Mouse (Mus musculus) lung, embryonic 15.5 days (tissue): ENCODE measurements around the gene Gm47995. TPM values are rescaled to one million over a fixed set of nuclear protein-coding genes. Genes with fewer than 3 reads are reported as not detected.

Experiments used
- ATAC-seq: fragments of 200-750 bp; cut with Nextera tagmentation; 2 replicates; pipeline ENCODE4 v1.8.0; 2017; ENCODE audit warnings: moderate number of reproducible peaks, borderline replicate concordance; ENCODE audit not compliant: low FRiP score, low TSS enrichment; ENCODE audit errors: extremely low read depth
- H3K27ac ChIP-seq: fragments of 300-500 bp; sonication (generic); 2 replicates; pipeline ENCODE4 v1.5.1; 2015; ENCODE audit warnings: moderate library complexity, mild to moderate bottlenecking, inconsistent platforms
- H3K27me3 ChIP-seq: fragments of 300-500 bp; sonication (generic); 2 replicates; pipeline ENCODE4 v1.6.1; 2015; ENCODE audit warnings: inconsistent platforms
- H3K36me3 ChIP-seq: fragments of 300-500 bp; sonication (generic); 2 replicates; pipeline ENCODE4 v1.6.1; 2015; ENCODE audit warnings: inconsistent platforms
- H3K4me1 ChIP-seq: fragments of 300-500 bp; sonication (generic); 2 replicates; pipeline ENCODE4 v1.6.1; 2015; ENCODE audit warnings: inconsistent platforms
- H3K4me2 ChIP-seq: fragments of 300-500 bp; sonication (generic); 2 replicates; pipeline ENCODE4 v1.6.1; 2015; ENCODE audit warnings: inconsistent platforms, mild to moderate bottlenecking, moderate library complexity
- H3K4me3 ChIP-seq: fragments of 300-500 bp; sonication (generic); 2 replicates; pipeline ENCODE4 v1.5.1; 2015; ENCODE audit warnings: mild to moderate bottlenecking, inconsistent platforms
- H3K9ac ChIP-seq: fragments of 300-500 bp; sonication (generic); 2 replicates; pipeline ENCODE4 v1.6.1; 2015; ENCODE audit warnings: inconsistent platforms
- H3K9me3 ChIP-seq: fragments of 300-500 bp; sonication (generic); 2 replicates; pipeline ENCODE4 v1.6.1; 2016; ENCODE audit warnings: inconsistent platforms
- WGBS: fragments of 180-500 bp; shearing (Covaris S2); methylation state at CpG from one replicate; pipeline ENCODE4 v1.1.7; 2015; 5-methylcytosine and 5-hydroxymethylcytosine counted together
- polyA plus RNA-seq: library from polyadenylated mRNA; unstranded; fragments of >200 nt; fragmentation: Nextera tagmentation; extraction: Ambion mirVana; gene quantifications from 2 replicates; pipeline ENCODE4 v1.2.1, GENCODE M21; 2015

Gm47995 gene
- polyA plus RNA-seq, 1 experiment from 2014 or later: not detected

GRCm38 (mm10) chr1:151237780-151238179, 39.5 kb downstream of the Gm47995 start:
- no peak for ATAC-seq
- 58% methylated on average over 3 of the region's 3 CpGs for whole genome bisulfite sequencing

GRCm38 (mm10) chr1:151243332-151243731, 45.1 kb downstream of the Gm47995 start:
- no peak overlapping the region for H3K4me2 ChIP-seq
- no peak overlapping the region for H3K4me3 ChIP-seq
- H3K9me3 ChIP-seq: no peaks in the 10 kb centered on the region
- no peak for ATAC-seq
- H3K27me3 ChIP-seq: no peaks in the 10 kb centered on the region
- WGBS: 69% methylated on average over 4 of the region's 4 CpGs
- H3K4me1 ChIP-seq: no peaks in the 10 kb centered on the region
- no peak overlapping the region for H3K27ac ChIP-seq
- no peak overlapping the region for H3K9ac ChIP-seq
- no peaks in the 10 kb centered on the region for H3K36me3 ChIP-seq

More at GRCm38 (mm10) chr1:151237780-151238179, 39.5 kb downstream of the Gm47995 start:
- 0 out of 2 replicates have a peak, but pooled peaks cover 10% of the 10 kb centered on the region for H3K4me1 ChIP-seq
- H3K4me2 ChIP-seq: no peak overlapping the region
- no peaks in the 10 kb centered on the region for H3K36me3 ChIP-seq
- H3K9me3 ChIP-seq: no peaks in the 10 kb centered on the region
- H3K9ac ChIP-seq: no peak overlapping the region
- no peak overlapping the region for H3K27ac ChIP-seq
- no peak overlapping the region for H3K4me3 ChIP-seq
- H3K27me3 ChIP-seq: no peaks in the 10 kb centered on the region

DNA sequence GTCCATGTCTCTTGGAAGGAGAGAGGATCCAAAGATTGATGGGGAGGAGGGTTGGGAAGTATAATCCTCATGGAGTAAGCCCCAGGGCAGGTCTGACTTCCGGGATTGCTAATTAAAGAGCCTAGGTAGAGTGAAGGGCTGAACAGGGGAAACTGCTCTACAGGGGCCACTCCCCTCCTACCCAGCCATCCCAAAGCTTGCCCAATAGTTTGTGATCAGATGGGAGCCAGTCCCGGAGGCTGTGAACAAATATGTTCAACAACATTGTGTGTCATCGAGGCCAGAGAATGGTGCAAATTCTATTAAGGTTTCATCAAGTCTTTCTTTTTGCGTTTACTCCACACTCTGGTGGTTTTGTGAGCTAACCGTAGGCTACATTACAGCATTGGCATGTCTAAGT, 45.8 kb downstream of the Gm47995 start:
- ATAC-seq: no peak
- 93% methylated on average over 5 of the region's 5 CpGs for WGBS
- Histone ChIP-seq H3K27ac (no peak overlapping the region), H3K9ac (no peak overlapping the region), H3K4me3 (no peak overlapping the region), H3K4me1 (no peaks in the 10 kb centered on the region), H3K36me3 (no peaks in the 10 kb centered on the region), H3K4me2 (no peak overlapping the region), H3K9me3 (no peaks in the 10 kb centered on the region), H3K27me3 (no peaks in the 10 kb centered on the region)

DNA sequence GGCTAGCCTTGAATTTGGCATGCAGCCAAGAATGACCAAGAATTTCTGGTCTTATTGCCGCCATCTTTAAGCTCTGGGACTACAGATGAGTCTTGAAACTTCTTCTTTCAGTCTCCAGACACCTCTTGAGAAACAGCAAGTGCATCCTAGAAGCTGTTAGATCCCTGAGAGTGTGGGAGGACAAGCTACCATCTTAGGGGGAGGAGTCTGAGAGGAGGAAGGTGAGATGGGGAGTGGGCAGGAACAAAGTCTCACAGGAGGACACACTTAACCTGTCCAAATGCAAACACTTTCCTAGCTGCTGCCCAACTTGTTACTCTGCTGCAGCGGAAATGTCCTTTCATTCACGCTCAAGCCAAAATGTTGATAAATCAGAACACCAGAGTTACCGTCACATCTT, 46.5 kb downstream of the Gm47995 start:
- Histone ChIP-seq H3K36me3 (no peaks in the 10 kb centered on the region), H3K4me2 (peak overlapping the region; percentile 29; the same call in 1 of the 2 replicates), H3K4me1 (no peaks in the 10 kb centered on the region), H3K27me3 (no peaks in the 10 kb centered on the region), H3K4me3 (no peak overlapping the region), H3K9me3 (no peaks in the 10 kb centered on the region), H3K27ac (no peak overlapping the region), H3K9ac (no peak overlapping the region)
- no peak for ATAC-seq
- 71% methylated on average over 4 of the region's 4 CpGs for WGBS

GRCm38 (mm10) chr1:151245165-151245564, 46.9 kb downstream of the Gm47995 start:
- Histone ChIP-seq H3K4me2 (peak overlapping the region; percentile 29; the same call in 1 of the 2 replicates), H3K9me3 (no peaks in the 10 kb centered on the region), H3K4me1 (no peaks in the 10 kb centered on the region), H3K4me3 (no peak overlapping the region), H3K36me3 (no peaks in the 10 kb centered on the region), H3K9ac (no peak overlapping the region), H3K27me3 (no peaks in the 10 kb centered on the region), H3K27ac (no peak overlapping the region)
- no peak for ATAC-seq
- WGBS: 78% methylated on average over 10 of the region's 10 CpGs

- Histone ChIP-seq H3K4me3 (no peak overlapping the region), H3K4me1 (no peaks in the 10 kb centered on the region), H3K9me3 (no peaks in the 10 kb centered on the region), H3K27me3 (no peaks in the 10 kb centered on the region), H3K36me3 (no peaks in the 10 kb centered on the region), H3K27ac (no peak overlapping the region), H3K4me2 (no peak overlapping the region), H3K9ac (no peak overlapping the region)
- ATAC-seq: no peak
- WGBS: 59% methylated on average over 2 of the region's 2 CpGs
Measured at GRCm38 (mm10) chr1:151245846-151246245, 47.6 kb downstream of the Gm47995 start.

Other genes starting within 250 kb of the Gm47995 start
- gene Hmcn1, start 205.0 kb upstream of the Gm47995 start, polyA plus RNA-seq: 9.3 and 13.0 TPM in 2 replicates
- 0.11 TPM in 1 of 2 replicates, not detected in the other for gene Gm47985, start 15.9 kb upstream of the Gm47995 start, polyA plus RNA-seq
- gene Gm8947, start 6.1 kb upstream of the Gm47995 start, polyA plus RNA-seq: 0.09 TPM in 1 of 2 replicates, not detected in the other
- not detected in 2 replicates for gene 3110040M04Rik, start 5.7 kb downstream of the Gm47995 start, polyA plus RNA-seq
- gene Gm47996, start 11.7 kb downstream of the Gm47995 start, polyA plus RNA-seq: not detected in 2 replicates
- 236 and 242 TPM in 2 replicates for gene Ivns1abp, start 146.0 kb downstream of the Gm47995 start, polyA plus RNA-seq
- gene Swt1, start 230.0 kb downstream of the Gm47995 start, polyA plus RNA-seq: 23.7 and 26.2 TPM in 2 replicates
- gene Trmt1l, start 230.1 kb downstream of the Gm47995 start, polyA plus RNA-seq: 41.1 and 42.7 TPM in 2 replicates